Mouse (Mus musculus): ENCODE measurements at regions not wholly inside any gene's neighbourhood (a gene's known extent, or its start where the extent isn't known, plus 50 kb on each side); places are given as distances from the start of the nearest gene placed in this dataset.
"Not testable (repeated sequence)": the region's sequence is repeated elsewhere in the genome, so short reads cannot be mapped to it uniquely, and the experiment has no call there.

DNA sequence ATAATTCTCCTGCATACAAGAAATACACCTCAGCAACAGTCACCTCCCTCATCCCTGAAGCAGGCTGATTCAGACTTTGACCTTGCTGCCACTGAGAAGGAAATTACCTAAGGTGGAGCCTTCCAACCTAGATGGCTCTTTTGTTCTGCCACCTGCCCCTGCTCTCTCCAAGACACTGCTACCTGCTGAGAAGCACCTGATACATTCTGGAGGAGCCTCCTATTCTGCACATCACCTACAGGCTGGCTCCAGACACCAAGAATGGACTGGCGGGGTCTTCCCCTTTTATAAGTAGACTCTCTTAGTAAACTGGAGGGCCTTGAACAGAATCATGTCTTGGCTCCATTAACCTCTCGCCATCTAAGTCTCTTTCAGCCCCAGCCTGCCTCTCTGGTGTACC, 1149.5 kb upstream of the 2610301B20Rik start:
- not testable (repeated sequence) for DNase-seq (ENCODE audit: low spot score); H3K9ac ChIP-seq (ENCODE audit: low read length); ATAC-seq; H3K4me2 ChIP-seq (ENCODE audit: low read length); H3K9me3 ChIP-seq (replicated peaks; ENCODE audit: control insufficient read depth, low read length); H3K4me1 ChIP-seq (ENCODE audit: control insufficient read depth, insufficient read depth, low read length); H3K4me3 ChIP-seq (ENCODE audit: low read depth, low read length); H3K27me3 ChIP-seq (replicated peaks; ENCODE audit: control insufficient read depth, insufficient read depth, low read length); H3K36me3 ChIP-seq (ENCODE audit: control insufficient read depth, insufficient read depth, low read length); H3K27ac ChIP-seq (ENCODE audit: low read depth, low read length)
- 92% methylated on average over 2 of the region's 2 CpGs for WGBS

- no peak overlapping the region for H3K4me3 ChIP-seq (ENCODE audit: low read depth, low read length)
- WGBS, result 90% methylated on average over 4 of the region's 4 CpGs
- no peak overlapping the region for H3K9ac ChIP-seq (ENCODE audit: low read length)
- H3K36me3 ChIP-seq (ENCODE audit: control insufficient read depth, insufficient read depth, low read length), result no peaks in the 10 kb centered on the region
- H3K9me3 ChIP-seq (replicated peaks; ENCODE audit: control insufficient read depth, low read length), result no peaks in the 10 kb centered on the region
- DNase-seq (ENCODE audit: low spot score) (no peak), ATAC-seq (no peak)
- H3K27ac ChIP-seq (ENCODE audit: low read depth, low read length), result no peak overlapping the region
- H3K27me3 ChIP-seq (replicated peaks; ENCODE audit: control insufficient read depth, insufficient read depth, low read length), result no peaks in the 10 kb centered on the region
- H3K4me1 ChIP-seq (ENCODE audit: control insufficient read depth, insufficient read depth, low read length), result no peaks in the 10 kb centered on the region
- no peak overlapping the region for H3K4me2 ChIP-seq (ENCODE audit: low read length)
Observed at GRCm38 (mm10) chr4:9737691-9738090, 1136.6 kb upstream of the 2610301B20Rik start.

DNA sequence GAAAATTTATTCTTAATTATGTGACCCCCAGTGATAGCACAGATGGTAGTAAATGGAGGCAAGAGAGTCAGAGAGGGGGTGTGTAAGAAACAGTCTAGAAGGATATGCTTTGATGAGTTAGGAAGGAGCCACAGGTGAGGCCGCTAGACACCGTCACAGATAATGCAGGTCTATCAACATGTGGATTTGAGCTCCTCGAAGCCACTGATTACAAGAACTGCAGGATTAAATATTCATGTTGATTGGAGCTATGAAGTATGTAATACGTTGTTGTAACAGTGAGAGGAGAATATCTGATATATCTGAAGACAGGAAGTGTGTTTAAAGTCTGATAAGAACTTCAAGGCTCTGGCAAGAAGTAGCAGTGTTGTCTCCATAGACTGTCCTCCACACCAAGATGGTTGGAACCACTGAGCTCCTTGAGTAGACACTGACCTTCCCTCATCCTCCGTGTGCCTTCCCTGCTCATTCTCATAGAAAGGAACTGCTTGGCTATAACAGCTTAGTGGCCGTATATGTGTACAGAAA, 1126.8 kb upstream of the 2610301B20Rik start:
- DNase-seq (ENCODE audit: low spot score), result no peak
- no peak for ATAC-seq
- WGBS, result 90% methylated on average over 6 of the region's 6 CpGs
- no peak overlapping the region for H3K27ac ChIP-seq (ENCODE audit: low read depth, low read length)
- H3K9ac ChIP-seq (ENCODE audit: low read length), result no peak overlapping the region
- no peaks in the 10 kb centered on the region for H3K9me3 ChIP-seq (replicated peaks; ENCODE audit: control insufficient read depth, low read length)
- no peak overlapping the region for H3K4me3 ChIP-seq (ENCODE audit: low read depth, low read length)
- no peaks in the 10 kb centered on the region for H3K36me3 ChIP-seq (ENCODE audit: control insufficient read depth, insufficient read depth, low read length)
- H3K4me1 ChIP-seq (ENCODE audit: control insufficient read depth, insufficient read depth, low read length), result no peaks in the 10 kb centered on the region
- H3K27me3 ChIP-seq (replicated peaks; ENCODE audit: control insufficient read depth, insufficient read depth, low read length), result no peaks in the 10 kb centered on the region
- no peak overlapping the region for H3K4me2 ChIP-seq (ENCODE audit: low read length)

DNA sequence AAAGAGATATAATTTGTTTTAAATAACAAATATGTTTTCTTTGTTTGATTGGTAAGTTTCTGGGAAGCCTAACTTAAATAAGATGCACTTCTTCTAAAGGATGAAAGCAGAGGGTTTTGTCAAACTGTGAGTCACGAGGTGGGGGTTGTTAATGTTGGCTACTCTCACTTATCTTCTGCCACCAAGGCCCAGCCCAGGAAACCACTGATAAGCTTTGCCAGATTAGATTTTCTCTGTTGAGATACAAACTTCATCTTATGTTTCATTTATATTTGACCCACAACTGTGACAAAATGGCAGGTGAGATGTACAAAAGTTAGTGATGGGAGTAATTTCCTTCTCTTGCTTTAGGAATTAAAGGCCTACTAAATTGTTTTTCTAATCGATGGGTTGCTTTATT, 1126.2 kb upstream of the 2610301B20Rik start:
- no peak overlapping the region for H3K9ac ChIP-seq (ENCODE audit: low read length)
- no peaks in the 10 kb centered on the region for H3K4me1 ChIP-seq (ENCODE audit: control insufficient read depth, insufficient read depth, low read length)
- no peaks in the 10 kb centered on the region for H3K9me3 ChIP-seq (replicated peaks; ENCODE audit: control insufficient read depth, low read length)
- H3K27me3 ChIP-seq (replicated peaks; ENCODE audit: control insufficient read depth, insufficient read depth, low read length), result no peaks in the 10 kb centered on the region
- no peak overlapping the region for H3K27ac ChIP-seq (ENCODE audit: low read depth, low read length)
- H3K4me2 ChIP-seq (ENCODE audit: low read length), result no peak overlapping the region
- no peak for DNase-seq (ENCODE audit: low spot score)
- WGBS, result 78% methylated on average over 2 of the region's 2 CpGs
- no peaks in the 10 kb centered on the region for H3K36me3 ChIP-seq (ENCODE audit: control insufficient read depth, insufficient read depth, low read length)
- ATAC-seq, result no peak
- H3K4me3 ChIP-seq (ENCODE audit: low read depth, low read length), result no peak overlapping the region

DNA sequence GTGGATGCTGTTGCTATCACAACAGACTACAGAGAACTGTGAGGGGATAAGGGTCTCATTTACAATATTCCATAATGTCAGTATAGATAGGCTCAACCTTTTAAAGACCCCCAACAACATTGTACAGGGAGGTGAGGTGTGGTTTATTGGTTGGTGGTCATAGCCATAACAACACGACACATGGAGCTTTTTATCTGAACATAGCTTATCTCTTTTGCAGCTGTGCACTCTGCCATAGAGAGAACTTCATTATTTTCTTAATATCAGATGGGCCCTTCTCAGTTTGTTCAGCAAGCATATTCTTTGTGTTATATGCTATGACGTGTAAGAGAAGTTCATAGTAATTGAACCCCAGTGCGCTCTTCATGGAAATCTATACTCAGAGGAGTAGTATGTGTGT, 1124.4 kb upstream of the 2610301B20Rik start:
- 88% methylated on average over 3 of the region's 3 CpGs for WGBS
- no peak overlapping the region for H3K9ac ChIP-seq (ENCODE audit: low read length)
- ATAC-seq, result no peak

DNA sequence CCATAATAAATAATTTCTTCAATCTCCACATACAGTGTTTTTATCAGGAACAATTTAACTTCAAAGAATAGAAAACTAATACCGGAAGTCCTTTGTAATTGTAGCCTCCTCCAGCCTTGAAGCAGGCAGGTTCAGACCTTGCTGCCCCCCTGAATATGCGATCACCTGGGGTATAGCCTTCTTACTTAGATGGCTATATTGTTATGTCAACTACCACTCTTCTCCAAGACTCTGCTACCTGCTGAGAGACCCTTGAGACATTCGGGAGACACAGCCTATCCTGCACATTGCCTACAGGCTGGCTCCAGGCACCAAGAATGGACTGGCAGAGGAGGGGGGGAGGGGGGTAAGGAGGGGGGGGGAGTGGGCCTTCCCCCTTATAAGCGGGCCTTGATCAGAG, 1123.9 kb upstream of the 2610301B20Rik start:
- Histone ChIP-seq H3K36me3 (ENCODE audit: control insufficient read depth, insufficient read depth, low read length) (no peaks in the 10 kb centered on the region), H3K4me3 (ENCODE audit: low read depth, low read length) (no peak overlapping the region), H3K9ac (ENCODE audit: low read length) (no peak overlapping the region), H3K4me2 (ENCODE audit: low read length) (no peak overlapping the region), H3K9me3 (replicated peaks; ENCODE audit: control insufficient read depth, low read length) (no peaks in the 10 kb centered on the region), H3K27ac (ENCODE audit: low read depth, low read length) (no peak overlapping the region), H3K27me3 (replicated peaks; ENCODE audit: control insufficient read depth, insufficient read depth, low read length) (no peaks in the 10 kb centered on the region), H3K4me1 (ENCODE audit: control insufficient read depth, insufficient read depth, low read length) (no peaks in the 10 kb centered on the region)
- no peak for ATAC-seq
- no peak for DNase-seq (ENCODE audit: low spot score)
- 73% methylated on average over 4 of the region's 4 CpGs for WGBS

More for the DNA sequence above, 1124.4 kb upstream of the 2610301B20Rik start:
- Histone ChIP-seq H3K36me3 (ENCODE audit: control insufficient read depth, insufficient read depth, low read length) (no peaks in the 10 kb centered on the region), H3K4me2 (ENCODE audit: low read length) (no peak overlapping the region), H3K4me1 (ENCODE audit: control insufficient read depth, insufficient read depth, low read length) (no peaks in the 10 kb centered on the region), H3K9me3 (replicated peaks; ENCODE audit: control insufficient read depth, low read length) (no peaks in the 10 kb centered on the region), H3K4me3 (ENCODE audit: low read depth, low read length) (no peak overlapping the region), H3K27ac (ENCODE audit: low read depth, low read length) (no peak overlapping the region), H3K27me3 (replicated peaks; ENCODE audit: control insufficient read depth, insufficient read depth, low read length) (no peaks in the 10 kb centered on the region)
- DNase-seq (ENCODE audit: low spot score), result no peak

- H3K27me3 ChIP-seq (replicated peaks; ENCODE audit: control insufficient read depth, insufficient read depth, low read length), result no peaks in the 10 kb centered on the region
- H3K9me3 ChIP-seq (replicated peaks; ENCODE audit: control insufficient read depth, low read length), result no peaks in the 10 kb centered on the region
- no peaks in the 10 kb centered on the region for H3K4me1 ChIP-seq (ENCODE audit: control insufficient read depth, insufficient read depth, low read length)
- H3K27ac ChIP-seq (ENCODE audit: low read depth, low read length), result no peak overlapping the region
- H3K36me3 ChIP-seq (ENCODE audit: control insufficient read depth, insufficient read depth, low read length), result no peaks in the 10 kb centered on the region
- ATAC-seq (no peak), DNase-seq (ENCODE audit: low spot score) (no peak)
- no peak overlapping the region for H3K4me2 ChIP-seq (ENCODE audit: low read length)
- 74% methylated on average over 1 of the region's 1 CpGs for WGBS
- no peak overlapping the region for H3K9ac ChIP-seq (ENCODE audit: low read length)
- no peak overlapping the region for H3K4me3 ChIP-seq (ENCODE audit: low read depth, low read length)
Observed at GRCm38 (mm10) chr4:9763321-9763720, 1111.0 kb upstream of the 2610301B20Rik start.

DNA sequence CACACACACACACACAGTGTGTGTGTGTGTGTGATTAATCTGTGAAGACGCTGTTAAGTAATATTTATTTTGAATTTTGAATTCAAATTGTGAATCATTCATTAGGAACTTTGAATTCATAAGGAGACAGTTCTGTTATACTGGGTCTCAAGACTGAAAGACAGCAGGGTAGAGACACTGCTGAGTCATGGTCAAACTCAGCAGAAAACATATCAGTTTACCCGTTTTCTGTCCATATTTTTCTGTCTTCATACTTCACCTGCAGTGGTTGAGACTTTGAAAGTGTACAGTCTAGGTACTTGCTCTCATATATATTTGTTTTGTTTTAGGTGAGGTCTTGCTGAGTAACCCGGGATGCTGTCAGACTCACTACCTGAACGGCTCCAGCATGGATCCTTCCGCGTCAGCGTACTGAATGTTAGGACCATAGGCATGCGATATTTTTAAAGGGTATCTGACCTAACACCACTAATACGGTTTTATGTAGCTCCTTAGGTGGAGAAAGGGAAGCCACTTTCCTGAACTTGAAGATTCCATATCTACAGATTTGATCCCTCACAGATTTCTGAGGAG, 1104.6 kb upstream of the 2610301B20Rik start:
- Histone ChIP-seq H3K4me1 (ENCODE audit: control insufficient read depth, insufficient read depth, low read length) (no peaks in the 10 kb centered on the region; the same call in 1 of the 2 replicates), H3K4me3 (ENCODE audit: low read depth, low read length) (peak overlapping the region; percentile 52), H3K4me2 (ENCODE audit: low read length) (peak overlapping the region; percentile 96), H3K9me3 (replicated peaks; ENCODE audit: control insufficient read depth, low read length) (no peaks in the 10 kb centered on the region), H3K9ac (ENCODE audit: low read length) (peak overlapping the region; percentile 32; the same call in 1 of the 2 replicates), H3K27ac (ENCODE audit: low read depth, low read length) (no peak overlapping the region), H3K27me3 (replicated peaks; ENCODE audit: control insufficient read depth, insufficient read depth, low read length) (no peaks in the 10 kb centered on the region), H3K36me3 (ENCODE audit: control insufficient read depth, insufficient read depth, low read length) (no peaks in the 10 kb centered on the region)
- peak; percentile 28 for DNase-seq (ENCODE audit: low spot score)
- WGBS, result 64% methylated on average over 9 of the region's 9 CpGs
- ATAC-seq, result no peak

DNA sequence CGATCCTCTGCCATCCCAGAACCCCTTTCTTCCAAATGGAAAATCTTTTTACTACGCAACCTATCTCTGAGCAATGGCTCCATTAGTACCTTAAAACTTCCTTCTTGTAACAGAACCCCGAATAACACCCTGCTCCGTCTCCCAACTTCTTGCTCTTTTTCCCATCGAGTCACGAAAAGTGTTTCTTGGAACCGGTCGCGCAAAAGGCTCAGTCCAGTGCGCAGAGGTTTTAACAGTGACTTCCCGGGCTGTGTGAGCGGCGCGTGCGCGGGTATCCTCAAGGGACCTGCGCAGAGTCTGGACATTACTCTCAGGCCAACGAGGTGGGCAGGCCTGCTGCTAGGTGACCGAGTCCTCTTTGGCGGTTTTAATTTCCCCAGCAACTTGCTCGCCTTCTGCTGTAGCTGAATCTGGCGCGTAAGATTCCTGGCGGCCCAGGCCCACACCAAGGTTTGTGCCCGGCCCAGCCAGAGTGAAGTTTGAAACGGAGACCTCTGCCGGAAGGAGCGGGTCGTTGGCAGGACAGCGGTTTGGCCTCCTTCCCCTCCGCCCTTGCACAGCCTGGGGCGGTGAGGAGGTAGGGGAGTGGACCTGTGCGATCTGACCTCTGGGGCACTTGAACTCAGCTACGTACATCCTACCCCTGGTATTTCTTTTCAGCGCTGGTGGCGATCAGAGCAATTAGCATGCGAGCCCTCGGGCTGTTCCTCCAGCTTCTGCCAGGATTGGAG, 1103.8 kb upstream of the 2610301B20Rik start:
- Histone ChIP-seq H3K27me3 (replicated peaks; ENCODE audit: control insufficient read depth, insufficient read depth, low read length) (no peaks in the 10 kb centered on the region), H3K36me3 (ENCODE audit: control insufficient read depth, insufficient read depth, low read length) (no peaks in the 10 kb centered on the region), H3K9me3 (replicated peaks; ENCODE audit: control insufficient read depth, low read length) (no peaks in the 10 kb centered on the region), H3K9ac (ENCODE audit: low read length) (peak overlapping the region; percentile 68), H3K4me1 (ENCODE audit: control insufficient read depth, insufficient read depth, low read length) (no peaks in the 10 kb centered on the region; the same call in 1 of the 2 replicates), H3K4me2 (ENCODE audit: low read length) (peak overlapping the region; percentile 96), H3K4me3 (ENCODE audit: low read depth, low read length) (peak overlapping the region; percentile 52), H3K27ac (ENCODE audit: low read depth, low read length) (0 out of 2 replicates have a peak overlapping the region, but pooled peaks have one; percentile 9)
- DNase-seq (ENCODE audit: low spot score), result no peak
- ATAC-seq, result peak; percentile 87
- 2% methylated on average over 38 of the region's 38 CpGs for WGBS
